Mouse (Mus musculus) frontal cortex, adult 2 months (tissue): ENCODE results near the gene Oscar. TPM values are rescaled to one million over a fixed set of nuclear protein-coding genes. Genes with fewer than 3 reads are reported as not detected.

Source experiments
- DNase-seq, 2 experiments: peaks; one replicate each; pipeline ENCODE4 v3.0.0; 2022; ENCODE audit warnings: low spot score in 1 of 2; ENCODE audit errors: extremely low spot score in 1 of 2
- polyA plus RNA-seq: library from polyadenylated mRNA; depleted of rRNA; stranded (reverse); fragments of >200 nt; gene quantifications from 2 replicates; pipeline ENCODE4 v1.2.3, GENCODE M21; 2012; rRNA removed

Gene Oscar
- 4.9 and 5.5 TPM in 2 replicates for polyA plus RNA-seq

DNA sequence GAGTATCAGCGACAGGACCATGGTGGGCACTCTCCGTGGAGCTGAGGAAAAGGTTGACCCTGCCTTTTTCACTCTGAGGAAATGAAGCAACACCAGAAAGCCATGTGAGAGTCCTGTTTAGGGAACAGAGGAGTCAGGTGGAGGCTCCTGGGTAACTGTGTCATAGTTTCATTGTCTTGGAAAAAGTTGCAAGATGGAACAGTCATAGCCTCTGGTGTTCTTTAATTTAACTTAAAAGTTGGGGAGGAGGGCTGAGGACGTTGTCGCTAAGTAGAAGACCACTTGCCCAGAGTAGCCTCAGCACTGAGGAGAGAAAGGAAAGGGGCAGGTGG, at the start of gene Oscar:
TSS of gene Oscar (minus strand) at position 101 of the 332 bp plus-strand sequence.
- DNase-seq, result no peak

DNA sequence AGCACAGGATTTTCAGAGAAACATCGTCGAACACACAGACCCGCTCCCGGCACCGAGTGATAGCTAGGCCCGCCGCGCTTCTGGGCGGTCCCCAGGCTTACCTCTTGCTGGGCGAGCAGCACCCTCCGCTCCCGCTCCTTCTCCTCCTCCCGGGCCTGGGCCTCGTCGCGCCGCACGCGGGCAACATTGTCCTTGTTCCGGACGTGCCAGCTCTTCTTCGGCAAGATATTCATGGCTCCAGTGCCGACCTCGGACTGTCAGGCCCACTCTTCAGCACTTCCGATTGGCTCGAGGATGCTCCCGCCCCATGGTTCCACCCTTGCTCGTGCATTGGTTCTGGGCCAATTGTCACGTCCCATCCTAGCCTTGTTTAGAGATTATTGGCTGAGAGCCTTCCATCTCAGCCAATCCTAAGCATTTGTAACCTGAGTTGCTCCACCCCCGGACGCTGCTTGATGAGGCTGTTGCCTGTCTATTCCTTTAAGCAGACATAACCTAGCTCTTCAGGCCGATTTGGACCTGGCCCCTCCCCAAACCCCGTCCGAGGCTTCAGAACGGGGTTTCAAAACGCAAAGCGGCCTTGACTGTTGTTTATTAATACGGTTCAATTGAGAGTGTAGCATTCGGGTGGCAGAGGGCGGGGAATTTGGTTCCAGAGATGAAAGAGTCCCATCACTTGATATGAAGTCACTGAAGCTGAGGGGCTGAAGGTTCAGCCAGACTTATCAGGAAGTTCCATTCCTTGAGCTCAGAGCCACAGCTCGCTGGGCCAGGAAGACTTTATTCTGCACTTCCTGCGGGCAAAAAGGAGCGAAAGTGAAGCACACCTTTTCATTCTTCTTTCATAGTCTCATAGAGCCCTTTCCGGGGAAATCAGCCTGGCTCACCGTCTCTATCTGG, 49.5 kb upstream of the Oscar start, which contains the start of gene Leng1:
TSS of gene Leng1 (minus strand) at position 626 of the 900 bp plus-strand sequence.
- DNase-seq, result peak; percentile 97 to 98

DNA sequence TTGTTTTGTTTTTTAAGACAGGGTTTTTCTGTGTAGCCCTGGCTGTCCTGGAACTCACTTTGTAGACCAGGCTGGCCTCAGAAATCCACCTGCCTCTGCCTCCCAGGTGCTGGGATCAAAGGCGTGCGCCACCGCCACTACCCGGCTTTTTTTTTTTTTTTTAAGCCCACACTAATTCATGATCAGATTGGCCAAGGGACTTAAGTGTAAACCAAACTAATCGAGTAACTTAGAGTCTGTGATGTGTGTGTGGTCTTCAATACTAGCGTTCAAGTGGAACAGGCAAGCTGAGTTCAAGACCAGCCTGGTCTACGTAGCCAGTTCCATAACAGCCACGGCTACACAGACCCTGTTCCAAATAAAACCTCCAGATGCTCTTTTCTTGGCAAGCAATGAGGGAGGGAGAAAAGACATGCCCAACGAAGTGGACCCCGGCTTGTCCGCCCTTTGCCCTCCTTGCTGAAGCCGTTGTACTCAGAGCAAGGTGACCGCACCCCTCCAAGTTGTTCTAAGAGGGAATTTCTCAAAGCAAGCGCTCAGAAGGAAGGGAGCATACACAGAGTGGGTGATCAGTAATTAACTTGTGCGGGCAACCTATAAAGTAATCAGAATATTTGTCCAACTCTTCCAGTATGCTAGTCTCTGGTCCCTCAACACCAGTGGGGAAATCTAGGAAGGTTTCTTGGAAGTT, 48.7 kb upstream of the Oscar start:
- DNase-seq, result no peak

DNA sequence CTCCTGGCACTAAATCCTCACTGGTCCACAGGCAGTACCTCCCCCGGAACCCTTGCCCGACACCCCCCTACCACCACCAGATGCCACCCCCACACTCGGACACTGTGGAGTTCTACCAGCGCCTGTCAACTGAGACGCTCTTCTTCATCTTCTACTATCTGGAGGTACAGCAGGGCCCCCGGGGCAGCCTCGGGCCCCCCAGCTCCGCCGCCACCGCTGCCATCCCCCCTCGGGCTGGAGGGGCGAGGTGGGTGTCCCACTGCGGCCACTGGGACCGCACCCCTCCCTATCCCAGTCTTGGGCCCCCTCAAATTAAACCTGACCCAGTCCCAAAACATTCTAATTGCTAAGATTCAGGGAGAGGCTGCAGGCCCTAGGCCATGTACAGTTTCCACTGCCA, 42.6 kb upstream of the Oscar start:
- no peak for DNase-seq

DNA sequence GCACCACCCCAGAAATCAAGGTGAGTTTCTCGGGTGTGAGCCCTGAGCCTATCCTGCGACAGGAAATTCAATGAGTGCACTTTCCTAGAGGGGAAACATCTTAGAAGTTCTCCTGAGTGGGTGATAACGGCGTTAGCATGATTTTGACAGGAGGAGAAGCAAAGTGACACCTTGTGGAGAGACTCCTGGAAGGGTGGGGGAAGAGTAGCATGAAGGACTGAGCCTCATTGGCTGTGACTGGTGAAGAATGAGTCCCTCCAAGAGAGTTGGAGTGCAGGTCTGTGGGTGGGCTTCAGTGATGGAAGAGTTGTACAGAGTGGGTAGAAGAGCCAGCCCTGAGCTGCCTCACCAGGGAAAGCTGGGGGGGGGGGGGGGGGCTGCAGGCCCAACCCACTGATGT, 41.0 kb upstream of the Oscar start:
- DNase-seq, result peak in 1 of 2 experiments; percentile 29

DNA sequence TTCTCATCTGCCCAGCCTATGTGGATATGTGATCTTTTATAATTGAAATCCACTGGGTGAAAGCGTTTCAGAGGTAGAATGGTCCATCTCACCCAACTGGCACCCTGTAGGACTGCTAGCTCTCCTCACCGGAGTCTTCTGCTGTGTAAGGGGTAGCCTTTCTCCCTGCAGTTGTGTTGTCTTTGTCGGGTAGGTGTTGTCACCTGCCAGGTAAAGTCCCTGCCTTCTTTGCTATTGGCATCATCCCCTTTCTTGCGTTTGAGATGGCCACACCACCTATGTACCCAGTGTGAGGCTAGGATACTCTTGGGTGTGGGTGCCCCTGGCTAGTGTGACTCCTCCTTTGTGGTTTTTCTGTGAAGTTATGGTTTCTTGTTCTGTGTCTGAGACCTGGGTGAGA, 30.7 kb upstream of the Oscar start:
- no peak for DNase-seq

DNA sequence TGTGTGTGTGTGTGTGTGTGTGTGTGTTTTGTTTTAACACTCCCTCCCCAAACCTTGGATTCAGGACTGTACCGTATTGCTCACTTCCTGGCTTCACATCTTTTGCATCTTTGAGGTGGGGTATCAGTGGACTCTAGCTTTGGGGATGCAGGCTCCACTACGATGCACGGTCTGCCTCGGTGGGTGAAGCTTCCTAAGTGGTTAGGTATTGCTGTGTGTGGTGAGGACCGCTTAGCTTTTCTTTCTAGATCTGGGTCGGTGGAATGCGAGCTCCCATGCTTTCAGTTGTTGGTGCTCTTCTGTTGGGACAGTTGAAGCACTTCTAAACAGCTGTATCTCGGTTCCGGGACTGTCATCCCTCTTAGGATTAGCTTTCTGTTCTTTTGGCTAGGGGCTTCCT, 30.2 kb upstream of the Oscar start:
- no peak for DNase-seq

DNA sequence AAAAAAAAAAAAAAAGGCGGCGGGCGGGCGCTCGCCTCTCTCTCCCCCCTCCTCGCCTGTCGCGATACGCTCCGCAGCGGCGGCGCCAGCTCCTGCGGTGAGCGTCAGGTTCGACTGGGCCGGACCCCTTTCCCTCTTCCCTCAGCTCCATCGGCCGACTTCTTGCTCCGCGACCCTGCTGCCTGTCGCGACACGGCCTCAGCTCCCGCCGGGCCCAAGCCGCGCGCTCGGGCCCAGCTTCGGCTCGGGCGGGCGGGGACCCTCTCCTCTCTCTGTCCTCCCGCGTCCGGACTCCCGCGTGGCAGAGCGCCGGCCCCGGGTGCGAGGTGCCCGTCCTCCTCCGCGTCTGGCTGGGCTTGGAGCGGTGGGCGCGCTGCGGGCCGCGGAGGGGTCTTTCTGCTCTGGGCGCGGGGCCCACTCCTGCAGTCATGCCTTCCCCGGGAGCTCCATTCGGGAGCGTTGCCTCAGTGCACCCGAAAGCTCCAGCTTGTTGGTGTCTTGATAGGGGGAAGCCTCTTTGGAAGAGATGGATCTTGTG, 29.6 kb upstream of the Oscar start:
- DNase-seq, result peak in 1 of 2 experiments; percentile 16

DNA sequence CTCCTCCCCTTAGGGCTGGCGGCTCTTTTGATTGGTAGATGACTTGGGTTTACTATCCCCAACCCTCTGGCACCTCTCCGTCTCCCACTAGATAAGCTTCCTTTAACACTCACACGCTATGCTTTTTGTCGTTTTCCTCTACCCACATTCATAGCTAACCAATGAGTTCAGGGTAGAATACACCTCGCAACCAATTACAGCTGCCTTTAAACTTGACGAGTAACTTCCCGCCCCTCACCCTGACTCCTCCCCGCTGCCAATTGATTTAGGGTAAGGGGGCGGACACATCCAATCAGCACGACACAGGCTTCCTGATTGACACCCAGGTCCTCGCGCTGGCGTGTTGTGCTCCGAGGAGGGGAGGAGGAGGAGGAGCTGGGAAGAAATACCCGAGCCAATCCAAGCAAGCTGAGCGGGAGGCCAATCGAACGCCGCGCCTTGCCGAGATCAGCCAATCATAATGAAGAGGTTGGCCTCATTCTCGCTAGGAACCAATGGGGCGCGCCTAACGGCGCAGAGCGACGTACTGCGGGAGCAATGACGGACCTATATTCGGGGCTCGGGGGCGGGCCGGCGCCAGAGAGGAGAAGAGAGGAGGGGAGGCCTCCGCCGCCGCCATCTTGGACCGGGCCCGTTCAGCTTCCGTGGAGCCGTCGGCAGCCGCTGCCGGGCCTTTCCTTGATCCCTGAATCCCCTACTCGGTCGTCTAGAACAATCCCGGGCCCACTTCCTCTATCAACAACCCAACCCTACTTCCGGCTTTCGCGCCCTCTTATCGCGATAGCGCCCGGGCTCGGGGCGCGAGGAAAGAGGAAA, 28.9 kb upstream of the Oscar start, which contains the start of gene Cnot3:
TSS of gene Cnot3 (plus strand) at position 597 of the 816 bp plus-strand sequence.
- peak; percentile 99 to 100 for DNase-seq

DNA sequence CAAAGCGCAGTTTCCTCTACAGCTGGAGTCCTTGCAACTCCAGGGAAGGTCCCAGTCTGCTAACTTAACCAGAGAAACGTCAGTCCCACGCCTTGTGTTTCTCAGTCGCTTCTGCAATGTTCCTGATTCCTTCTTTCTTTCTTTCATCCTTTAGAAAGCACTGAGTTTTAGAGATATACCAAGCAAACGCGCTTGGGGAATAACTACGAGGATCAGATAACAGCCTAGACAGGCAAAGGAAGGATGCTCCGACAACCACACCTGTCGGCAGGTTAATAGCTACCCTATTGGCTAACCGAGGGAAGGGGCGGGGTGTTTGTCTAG, 28.4 kb upstream of the Oscar start:
- no peak for DNase-seq

DNA sequence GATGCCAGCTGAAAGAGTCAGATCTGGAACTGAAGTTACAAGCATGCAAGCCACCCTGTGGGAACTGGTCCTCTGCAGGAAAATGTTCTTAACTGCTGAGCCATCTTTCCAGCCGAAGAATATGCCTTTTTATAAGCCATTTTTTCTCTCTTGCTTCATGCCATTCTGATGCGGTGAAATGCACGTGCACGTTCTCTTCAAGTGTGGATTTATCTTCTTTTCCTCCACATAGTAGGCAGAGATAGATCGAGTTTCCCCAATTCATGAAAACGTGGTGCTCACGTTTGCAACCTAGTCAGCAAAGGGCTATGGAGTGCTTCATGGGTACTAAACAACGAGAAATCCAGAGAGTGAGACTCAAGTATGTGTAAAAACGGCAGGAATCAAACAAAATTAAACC, 27.9 kb upstream of the Oscar start:
- no peak for DNase-seq

DNA sequence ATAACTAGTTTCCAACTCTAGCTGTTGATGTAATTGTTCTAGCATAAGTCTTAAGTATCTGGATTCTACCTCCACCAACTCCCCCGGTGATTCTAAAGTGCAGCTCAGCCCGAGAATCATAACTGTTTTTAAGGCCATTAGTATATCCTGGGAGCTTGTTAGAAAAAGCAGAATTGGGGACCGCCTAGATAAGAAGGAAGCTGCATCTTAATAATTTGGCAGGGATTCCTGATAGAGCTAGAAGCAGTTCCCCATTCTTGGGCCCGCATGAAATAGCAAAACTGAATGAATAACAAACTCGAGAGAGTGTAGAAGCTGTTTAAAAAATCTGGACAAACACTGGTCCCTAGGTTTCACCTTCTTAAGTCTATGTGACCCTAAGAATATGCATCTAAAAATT, 27.5 kb upstream of the Oscar start:
- DNase-seq, result no peak

DNA sequence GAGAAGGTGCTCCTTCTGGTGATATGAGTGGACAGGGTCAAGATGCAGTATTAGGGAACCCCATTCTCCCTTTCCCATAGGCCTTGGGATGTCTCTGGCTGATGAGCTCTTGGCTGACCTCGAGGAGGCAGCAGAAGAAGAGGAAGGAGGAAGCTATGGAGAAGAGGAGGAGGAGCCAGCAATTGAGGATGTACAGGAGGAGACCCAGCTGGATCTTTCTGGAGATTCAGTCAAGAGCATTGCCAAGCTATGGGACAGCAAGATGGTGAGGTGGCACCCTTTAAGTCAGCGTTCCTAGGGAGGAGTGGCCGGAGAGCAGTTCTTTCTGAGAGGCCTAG, 14.5 kb upstream of the Oscar start:
- no peak for DNase-seq

DNA sequence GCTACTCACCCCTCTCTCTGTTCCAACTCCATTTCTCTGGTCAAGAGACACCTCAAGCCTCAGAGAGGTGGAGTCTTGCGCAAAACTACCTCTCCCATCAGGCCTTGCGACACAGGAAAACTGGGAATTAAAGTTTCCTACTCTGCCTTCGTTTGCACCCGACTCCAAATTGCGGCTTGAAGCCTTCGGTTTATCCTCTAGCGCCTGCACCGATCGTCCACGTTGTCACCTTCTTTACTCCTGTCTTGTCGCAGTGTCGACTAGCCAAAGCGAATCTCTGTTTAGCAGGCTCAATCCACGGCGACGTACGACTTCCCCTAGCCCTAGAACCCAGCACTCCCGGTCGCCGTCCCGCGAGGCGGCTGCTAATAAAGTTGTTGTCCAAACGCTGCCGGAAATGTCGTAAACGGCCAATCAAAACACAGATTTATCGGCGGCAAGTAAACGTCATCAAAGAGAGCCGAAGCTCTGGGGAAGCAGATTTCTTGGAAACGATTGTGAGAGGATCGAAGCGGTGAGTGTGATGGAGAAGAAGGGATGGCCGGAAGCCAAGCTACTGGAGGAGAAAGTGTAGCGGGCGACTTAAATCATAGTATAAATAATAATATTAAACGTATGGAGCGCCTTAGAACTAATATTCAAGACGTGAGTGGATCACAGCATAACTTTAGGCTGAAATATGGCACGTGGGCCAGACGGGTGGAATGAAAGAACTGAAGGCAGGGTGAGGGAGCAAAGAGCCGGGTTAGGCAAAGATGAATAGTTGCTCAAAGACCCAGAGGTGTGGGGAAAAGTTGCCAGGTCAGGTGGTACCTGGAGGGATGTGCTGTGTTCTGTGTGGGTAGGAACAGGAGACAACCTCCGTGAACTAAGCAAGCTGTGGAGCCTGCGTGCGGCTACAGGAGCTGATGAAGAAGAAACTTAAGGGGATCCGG, 13.9 kb upstream of the Oscar start, which contains the start of the genes Tfpt and Prpf31:
TSS of gene Tfpt (minus strand) at position 387 of the 935 bp plus-strand sequence.
TSS of gene Prpf31 (plus strand) at position 443 of the 935 bp plus-strand sequence.
- DNase-seq, result peak; percentile 92 to 98

DNA sequence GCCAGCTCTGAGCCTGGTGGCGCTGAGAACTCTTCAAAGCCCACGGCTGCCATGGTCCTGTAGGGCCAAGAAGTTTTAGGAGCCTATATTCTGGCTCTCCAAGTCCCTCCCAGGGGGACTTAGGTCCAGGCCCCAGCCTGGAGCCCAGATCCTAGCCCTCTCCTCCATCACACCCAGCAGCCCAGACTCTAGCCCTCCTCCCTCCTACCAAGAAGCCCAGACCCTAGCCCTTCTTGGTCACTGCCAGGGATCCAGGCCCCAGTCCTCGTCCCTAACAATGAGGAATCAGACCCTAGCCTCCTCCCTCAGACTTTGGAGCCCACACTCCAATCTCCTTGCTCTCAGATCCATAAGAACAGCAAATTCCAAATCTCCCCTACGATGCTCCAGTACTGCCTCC, 13.1 kb upstream of the Oscar start:
- DNase-seq, result no peak

DNA sequence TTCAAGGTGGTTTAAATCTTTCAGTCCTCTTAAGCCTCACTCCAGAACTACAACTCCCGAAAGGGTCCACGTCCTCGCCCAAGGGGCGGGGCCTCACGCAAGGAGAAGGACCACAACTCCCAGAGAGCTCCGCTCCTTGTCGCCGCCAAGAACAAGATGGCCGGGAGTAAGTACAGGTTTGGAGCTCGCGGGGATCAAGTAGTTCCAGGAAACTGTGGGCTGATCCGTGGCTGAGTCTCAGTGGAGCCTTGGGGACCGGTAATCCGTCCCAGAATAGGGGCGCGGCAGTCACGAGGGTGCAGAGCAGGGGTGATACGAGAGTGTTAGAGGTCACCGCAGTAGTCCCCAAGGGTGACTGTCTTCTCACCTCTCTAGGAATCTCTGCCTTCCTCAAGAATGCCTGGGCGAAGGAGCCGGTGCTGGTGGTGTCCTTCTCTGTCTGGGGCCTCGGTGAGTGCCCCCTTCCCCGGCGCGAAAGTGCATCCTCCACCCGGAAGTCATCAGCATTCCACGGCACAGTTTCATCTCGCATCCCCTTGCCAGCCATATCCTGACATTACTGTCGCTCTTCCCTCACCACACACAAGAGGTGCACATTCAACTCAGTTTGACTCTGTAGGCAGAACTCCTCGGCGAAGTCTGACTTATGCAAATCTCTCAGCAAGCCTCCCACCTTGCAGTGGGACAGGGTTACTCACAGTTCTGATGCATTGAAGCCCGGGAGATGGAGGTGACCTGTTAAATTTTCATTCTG, 1.5 kb upstream of the Oscar start, which contains the start of gene Ndufa3:
TSS of gene Ndufa3 (plus strand) at position 132 of the 754 bp plus-strand sequence.
- DNase-seq, result peak; percentile 85 to 92

DNA sequence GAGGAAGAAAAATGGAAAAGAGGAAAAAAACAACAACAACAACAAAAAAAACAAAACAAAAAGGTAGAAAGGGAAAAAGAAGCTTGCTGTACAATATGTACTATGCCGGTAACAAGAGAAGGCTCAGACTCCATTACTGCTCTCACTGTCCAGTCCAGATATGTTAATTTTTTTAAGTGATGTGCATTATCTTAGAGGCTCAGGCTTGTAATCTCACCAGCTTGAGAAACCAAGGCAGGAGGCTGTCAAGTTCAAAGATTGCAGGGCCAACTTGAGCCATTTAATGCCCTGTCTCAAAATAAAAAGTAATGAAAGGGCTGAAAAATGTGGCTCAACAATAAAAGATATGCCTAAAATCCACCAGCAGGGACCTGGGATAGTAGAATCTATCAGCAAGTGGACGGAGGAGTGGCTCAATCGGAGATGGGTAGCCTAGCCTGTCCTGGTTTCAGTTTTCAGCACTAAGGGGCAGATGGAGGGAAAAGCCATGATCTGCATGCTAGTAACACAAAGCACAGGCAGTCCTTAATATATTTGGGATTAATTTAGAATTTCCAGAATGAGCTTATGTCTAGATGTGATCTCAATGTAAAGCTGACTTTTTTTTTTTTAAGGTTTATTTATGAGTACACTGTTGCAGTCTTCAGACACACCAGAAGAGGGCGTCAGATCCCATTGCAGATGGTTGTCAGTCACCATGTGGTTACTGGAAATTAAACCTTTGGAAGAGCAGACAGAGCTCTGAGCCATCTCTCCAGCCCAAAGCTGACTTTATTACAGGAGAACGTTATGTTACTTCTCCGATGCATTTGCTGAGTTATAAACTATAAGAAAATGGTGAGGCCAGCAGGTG, 658 bp upstream of the Oscar start:
- DNase-seq, result no peak

DNA sequence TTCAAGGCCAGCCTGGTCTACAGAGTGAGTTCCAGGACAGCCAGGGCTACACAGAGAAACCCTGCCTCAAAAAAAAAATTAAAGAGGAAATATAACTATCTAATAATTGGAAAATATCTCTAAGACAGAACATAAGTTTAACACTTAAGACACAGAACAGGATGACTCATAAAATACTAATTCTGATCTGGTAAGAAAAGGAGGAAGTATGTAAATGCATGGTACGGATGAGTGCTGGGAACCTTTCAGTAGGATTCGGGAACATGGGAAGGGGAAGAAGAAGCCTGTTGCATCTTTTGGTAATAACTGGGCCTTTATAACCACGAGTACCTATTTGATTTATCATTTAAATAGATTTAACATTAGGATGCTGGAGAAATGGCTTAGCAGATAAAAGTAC, 1.9 kb downstream of the Oscar start:
- no peak for DNase-seq
